Mouse (Mus musculus) embryonic facial prominence, embryonic 11.5 days (tissue): Measurements from ENCODE around the gene Prpf18. TPM values are rescaled to one million over a fixed set of nuclear protein-coding genes. Genes with fewer than 3 reads are reported as not detected.

Experiments
- polyA plus RNA-seq: library from polyadenylated mRNA; unstranded; fragments of >200 nt; fragmentation: Nextera tagmentation; extraction: Ambion mirVana; gene quantifications from 2 replicates; pipeline ENCODE4 v1.2.1, GENCODE M21; 2014

Gene Prpf18
- polyA plus RNA-seq, 1 experiment from 2014 or later, result 37.7 TPM

Other genes with a start within 250 kb of the Prpf18 start
- gene Bend7, start 65.7 kb upstream of the Prpf18 start, polyA plus RNA-seq, result 3.1 TPM in 2 replicates
- 148 and 156 TPM in 2 replicates for gene Sephs1, start 229.5 kb upstream of the Prpf18 start, polyA plus RNA-seq